Mouse (Mus musculus): ENCODE results near the gene Flad1. TPM values are rescaled to one million over a fixed set of nuclear protein-coding genes. Genes with fewer than 3 reads are reported as not detected.
A peak's percentile ranks its signal among the peaks of the same experiment; 100 is the strongest.

Flad1 gene
- 10 to 100 TPM; 32.4 to 33.3 TPM for total RNA-seq (2021)

DNA sequence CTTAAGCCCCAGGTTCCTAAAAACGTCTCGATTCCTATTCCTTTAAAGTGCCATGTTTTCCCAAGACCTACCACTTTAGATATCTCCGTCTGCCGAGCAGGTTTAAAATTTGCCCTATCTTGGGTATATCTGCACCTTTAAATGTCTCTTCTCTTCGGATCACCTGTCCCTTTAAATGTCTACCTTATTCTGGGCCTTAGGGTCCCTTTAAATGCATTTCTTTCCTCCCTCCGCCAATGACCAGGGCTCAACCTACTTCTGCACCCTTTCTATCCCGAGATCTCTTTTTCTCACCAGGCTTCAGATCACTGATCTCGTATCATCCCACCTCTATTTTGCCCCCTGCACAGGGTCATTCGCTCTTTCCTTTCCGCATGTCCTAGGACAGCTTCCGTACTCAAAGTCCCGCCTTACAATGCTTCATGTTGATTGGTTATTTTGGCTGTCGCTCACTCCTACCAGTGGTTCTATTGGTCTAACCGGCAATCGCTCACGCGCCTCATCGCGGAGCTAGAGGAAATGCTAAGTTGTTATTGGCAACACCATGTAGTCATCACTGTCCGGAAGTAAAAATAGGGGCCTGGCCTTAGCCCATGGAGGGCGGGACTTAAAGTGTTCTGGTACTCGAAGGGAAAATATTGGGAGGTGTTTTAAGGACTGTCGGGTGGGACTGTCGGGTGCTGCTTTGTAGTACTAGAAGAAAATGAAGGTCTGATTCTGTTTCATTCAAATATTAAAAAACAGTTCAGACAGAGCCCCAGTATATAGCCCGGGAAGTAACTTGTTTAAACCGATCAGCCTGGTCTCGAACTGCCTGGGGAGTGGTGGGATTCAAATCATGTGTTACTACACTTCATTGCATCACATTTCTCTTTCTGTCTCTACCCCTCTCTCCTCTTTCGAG, at the start of gene Flad1:
Gene Flad1, minus strand, starts transcription at position 381 of the 904 bp plus-strand sequence.
- DNase-seq (ENCODE audit: extremely low spot score in 1 of 2, low spot score in 1 of 2), result peak; percentile 98 to 99

DNA sequence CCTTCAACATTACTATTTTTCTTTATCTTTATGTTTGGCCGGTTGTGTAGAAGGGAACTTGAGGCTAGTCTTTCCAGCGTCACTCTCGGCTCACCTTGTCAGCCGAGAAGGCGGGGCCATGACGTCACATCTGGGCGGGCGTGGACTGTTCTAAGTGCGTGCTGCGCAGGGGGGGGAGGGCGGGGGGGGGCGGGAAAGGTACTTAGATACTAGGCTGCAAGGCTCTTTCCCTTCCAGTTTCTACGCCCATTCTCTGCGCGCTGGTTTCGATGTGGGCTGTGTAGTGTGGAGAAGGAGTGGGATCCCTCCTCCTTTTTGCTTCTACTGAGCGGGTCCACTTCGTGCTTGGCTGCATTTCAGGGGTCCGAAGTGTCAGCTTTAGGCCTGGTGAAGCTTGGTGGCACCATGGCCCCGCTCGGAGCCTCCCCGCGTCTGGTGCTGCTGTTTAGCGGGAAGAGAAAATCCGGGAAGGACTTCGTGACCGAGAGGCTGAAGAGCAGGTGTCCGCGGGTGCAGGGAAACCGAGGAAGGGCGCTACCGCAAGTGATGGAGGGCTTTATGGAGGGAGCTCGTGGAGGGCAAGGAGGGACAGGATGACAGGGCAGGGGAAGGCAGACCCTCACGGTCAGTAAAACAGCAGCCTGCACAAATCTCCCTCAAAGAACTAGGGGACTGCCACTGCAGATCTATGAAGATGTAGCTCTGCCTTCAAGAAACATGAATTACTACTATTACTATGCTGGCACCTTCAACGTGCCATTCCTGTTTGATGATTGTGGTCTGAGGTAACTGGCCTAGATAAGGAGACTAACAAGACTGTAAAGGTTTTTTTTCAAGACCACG, 47.5 kb upstream of the Flad1 start:
- DNase-seq (ENCODE audit: extremely low spot score in 1 of 2, low spot score in 1 of 2), result peak; percentile 84 to 89

DNA sequence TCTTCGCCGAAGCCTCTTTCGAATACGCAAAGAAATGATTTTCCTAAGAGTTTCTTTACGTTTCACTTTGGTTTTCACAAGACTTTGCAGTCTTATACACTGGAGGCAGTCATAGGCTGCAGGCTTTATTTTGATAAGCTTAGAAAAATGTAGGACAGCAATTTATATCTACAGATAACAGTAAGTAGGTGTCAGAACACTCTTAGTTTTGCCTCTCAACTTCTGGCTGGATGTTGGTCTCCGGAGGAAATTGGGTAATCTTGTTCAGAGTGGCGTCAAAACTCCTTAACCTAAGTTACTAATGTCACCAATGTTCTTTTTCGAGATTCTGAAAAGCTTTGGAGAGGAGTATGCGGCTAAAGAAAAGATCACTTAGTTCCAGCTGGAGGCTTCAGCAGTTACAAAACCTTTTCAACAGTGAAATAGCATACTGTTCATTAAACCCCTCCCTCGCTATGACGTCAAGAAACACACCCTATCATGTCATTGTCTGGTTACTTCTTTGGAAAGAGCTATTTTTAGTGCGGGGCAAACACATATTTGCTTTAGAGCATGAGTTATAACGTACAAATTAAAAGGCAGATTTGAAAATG, 46.8 kb upstream of the Flad1 start:
- no peak for DNase-seq (ENCODE audit: extremely low spot score in 1 of 2, low spot score in 1 of 2)

DNA sequence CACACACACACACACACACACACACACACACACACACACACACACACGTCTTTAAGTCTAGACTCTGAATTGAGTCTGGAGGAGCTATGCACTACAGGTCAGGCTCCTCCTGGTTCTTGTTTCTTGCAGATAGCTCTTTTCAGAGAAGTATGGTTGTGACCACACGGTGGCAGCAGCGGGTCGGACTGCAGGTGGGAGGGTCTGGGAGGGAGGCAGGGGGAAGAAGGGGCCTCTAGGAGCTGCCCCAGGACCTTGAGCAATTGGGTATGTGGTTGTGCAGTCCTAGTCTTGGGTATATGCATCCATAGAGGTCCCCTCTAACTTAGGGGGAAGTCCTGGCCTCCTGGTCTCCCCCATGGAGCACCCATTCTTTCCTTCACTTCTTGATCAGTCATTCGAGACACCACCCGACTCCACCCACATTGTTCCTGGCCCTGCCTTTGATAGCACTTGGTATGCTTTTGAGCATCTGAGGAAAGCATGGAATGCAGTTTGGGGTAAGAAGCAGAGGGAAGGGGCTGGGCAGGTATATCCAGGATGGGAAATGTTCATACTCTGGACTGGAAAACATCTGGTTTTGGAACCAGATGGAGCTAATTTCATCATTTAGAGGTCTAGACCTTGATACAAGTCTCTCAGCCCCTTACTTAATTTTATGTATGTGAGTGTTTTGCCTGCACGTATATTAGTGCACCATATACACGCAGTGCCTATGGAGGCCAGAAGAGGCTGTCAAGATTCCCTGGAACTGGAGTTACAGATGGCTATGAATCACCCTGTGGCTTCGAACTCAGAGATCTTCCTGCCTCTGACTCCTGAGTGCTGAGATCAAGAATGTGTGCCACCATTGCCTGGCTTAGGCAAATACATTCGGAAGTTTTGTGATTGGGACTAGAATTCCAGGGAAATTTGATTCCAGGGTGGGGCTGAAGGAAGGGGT, 45.3 kb upstream of the Flad1 start:
- peak; percentile 56 to 82 for DNase-seq (ENCODE audit: extremely low spot score in 1 of 2, low spot score in 1 of 2)

DNA sequence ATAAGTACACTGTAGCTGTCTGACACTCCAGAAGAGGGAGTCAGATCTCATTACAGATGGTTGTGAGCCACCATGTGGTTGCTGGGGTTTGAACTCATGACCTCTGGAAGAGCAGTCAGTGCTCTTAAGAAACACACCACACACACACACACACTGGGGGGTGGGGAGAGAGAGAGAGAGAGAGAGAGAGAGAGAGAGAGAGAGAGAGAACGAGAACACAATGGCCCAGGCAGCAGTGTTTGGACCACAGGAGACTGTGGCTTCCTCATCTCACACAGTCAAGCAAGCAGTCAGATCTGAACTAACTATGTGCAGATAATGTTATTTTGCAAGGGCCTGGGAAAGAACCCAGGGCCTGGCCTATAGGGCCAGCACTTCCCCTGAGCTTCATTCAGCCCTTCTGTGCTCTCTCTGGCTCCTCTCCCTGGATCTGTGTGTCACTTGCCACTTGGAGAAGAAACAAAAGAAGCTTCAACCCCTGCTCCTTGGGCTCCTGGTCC, 44.2 kb upstream of the Flad1 start:
- DNase-seq (ENCODE audit: extremely low spot score in 1 of 2, low spot score in 1 of 2), result no peak

DNA sequence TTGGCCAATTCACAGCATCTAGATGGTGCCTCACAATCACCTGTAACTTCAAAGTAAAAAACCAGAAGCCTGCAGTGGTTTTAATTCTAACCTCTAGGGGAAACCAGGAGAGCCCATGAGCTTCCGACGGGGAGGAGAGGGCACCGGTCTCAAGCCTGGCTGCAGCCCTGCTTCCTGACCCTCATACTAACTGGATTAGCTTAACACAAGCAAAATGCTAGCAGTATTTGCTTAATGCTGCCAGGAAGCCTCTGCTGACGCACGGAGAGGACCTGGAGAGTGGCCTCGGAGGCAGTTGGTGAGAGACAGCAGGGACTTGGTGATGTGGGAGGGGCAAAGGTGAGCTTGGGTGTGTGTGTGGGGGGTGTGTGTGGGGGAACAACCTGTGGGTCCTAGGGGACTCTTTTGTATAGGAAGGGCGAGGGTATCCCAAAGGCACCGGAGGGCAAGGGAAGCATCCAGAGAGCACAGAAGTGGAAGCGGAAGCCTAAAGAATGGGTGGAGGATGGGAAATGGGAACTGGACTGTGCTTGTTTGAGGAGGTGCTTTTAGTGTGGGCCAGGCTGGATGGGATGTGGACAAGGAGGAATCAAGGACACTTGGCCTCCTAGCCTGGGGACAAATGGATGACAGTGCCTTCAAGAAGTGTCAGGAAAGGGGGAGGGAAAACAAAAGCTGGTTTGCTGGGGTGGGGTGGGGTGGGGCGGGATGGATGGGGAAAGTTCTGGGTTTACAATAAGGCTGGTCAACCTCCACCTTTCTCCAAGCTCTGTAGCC, 42.9 kb upstream of the Flad1 start, which contains the start of gene Pmvk:
Gene Pmvk, plus strand, starts transcription at position 141 of the 777 bp plus-strand sequence.
- DNase-seq (ENCODE audit: extremely low spot score in 1 of 2, low spot score in 1 of 2), result no peak

DNA sequence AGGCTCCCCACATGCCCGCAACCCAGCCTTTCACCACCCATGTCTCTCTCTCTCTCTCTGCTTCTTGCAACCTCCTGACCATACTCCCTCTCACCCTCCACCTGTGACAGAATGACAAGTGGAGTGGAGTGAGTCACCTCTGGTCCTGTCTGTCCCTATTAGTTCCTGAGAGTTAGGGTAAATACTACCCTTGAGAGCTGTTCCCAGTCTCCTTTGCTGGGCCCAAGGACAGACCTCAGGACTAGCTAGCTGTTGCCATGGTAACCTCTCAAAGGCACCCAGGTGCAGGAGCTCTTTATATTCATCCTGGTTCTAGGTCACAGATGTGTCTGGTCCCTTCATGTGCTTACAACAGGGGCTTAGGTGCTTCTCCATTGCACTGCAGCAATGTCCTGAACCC, 40.2 kb upstream of the Flad1 start:
- no peak for DNase-seq (ENCODE audit: extremely low spot score in 1 of 2, low spot score in 1 of 2)

DNA sequence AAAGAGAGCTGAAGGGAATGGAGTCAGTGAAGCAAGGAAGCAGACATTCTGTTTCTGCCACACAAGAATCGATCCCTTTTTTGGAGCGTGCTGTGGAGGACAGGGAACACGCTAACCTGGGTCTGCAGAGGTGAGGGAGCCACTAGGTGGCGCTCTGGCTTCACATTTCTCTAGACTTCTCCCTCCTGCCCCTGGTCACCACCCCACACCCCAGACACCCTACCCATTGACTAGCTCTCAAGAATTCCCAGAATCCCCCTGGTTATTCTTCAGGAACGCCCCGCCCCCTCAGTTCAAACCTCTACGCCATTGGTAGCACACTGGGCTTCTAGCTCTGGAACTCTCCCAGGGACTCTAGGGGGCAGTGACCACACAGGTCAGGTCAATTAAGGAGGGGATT, 37.9 kb upstream of the Flad1 start:
- DNase-seq (ENCODE audit: extremely low spot score in 1 of 2, low spot score in 1 of 2), result peak; percentile 74 to 85

DNA sequence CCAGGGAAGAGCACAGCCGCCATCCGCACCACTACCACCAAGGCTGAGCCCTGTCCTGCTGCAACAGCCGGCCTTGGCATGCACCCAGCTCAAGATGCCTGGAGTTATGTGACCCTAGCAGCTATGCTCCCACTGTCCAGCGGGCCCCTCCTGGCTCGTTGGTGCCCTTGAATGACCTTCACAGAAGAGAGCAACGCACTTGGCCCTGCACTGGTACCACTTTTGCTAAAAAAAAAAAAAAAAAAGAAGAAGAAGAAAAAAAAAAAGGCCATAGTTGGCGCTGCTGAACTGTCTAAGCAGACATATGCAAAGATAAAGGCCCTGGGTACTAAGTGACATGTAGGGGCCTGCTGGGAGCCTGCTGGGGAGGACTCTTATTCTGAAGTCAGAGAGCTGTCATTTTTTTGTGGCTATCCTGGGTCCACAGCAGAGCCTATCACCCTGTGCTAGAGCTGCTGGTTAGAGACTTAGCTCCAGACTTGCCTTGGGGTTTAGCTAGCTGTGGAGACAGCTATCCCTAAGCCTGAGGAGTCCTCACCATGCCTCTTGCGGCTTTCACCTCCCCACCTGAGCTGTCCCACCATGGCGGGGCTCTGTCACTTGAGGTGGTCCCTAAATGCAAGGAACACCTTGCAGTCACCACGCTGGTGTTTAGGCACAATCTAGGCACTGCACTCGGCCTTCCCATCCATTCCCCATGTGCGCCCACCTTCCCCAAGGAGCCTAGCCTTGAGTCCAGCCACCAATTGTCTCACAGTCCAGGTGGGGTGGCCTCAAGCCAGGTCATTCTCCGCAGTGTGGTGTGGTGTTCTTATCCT, 37.3 kb upstream of the Flad1 start:
- DNase-seq (ENCODE audit: extremely low spot score in 1 of 2, low spot score in 1 of 2), result no peak

DNA sequence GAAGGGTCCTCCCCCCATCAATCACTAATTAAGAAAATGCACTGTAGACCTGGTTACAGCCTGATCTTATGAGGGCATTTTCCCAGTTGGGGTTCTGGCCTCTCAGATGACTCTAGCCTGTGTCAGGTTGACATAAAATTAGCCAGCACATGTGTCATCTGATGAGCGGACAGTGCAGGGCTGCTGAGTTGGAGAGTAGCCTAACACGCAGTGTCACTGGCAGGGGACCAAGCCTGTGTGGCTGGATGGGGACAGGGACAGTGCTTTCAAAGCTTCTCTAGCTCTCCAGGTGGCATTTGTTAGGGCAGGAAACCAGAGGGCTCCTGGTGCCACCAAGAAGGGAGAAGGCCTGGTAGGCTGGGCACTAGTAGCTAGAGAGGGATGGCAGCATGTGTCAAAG, 29.0 kb upstream of the Flad1 start:
- no peak for DNase-seq (ENCODE audit: extremely low spot score in 1 of 2, low spot score in 1 of 2)

DNA sequence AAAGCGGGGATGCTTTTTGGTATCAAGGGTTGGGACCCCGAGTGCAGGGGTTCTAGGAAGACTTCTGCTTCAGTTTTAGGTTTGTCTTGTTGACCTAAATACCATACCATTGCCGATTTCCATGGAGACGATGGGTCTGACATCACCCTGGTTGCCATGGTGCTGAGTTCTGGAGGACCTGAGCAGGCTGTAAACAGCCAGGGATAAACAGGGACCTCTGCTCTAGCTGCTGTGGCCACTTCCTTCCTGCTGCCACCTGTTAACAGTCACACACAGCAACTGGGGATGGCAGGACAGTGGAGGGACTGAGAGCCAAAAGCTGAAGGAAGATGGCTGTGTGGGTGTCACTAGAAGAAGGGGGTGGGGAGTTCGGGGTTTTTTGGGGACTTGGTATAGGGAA, 25.6 kb upstream of the Flad1 start:
- DNase-seq (ENCODE audit: extremely low spot score in 1 of 2, low spot score in 1 of 2), result no peak

DNA sequence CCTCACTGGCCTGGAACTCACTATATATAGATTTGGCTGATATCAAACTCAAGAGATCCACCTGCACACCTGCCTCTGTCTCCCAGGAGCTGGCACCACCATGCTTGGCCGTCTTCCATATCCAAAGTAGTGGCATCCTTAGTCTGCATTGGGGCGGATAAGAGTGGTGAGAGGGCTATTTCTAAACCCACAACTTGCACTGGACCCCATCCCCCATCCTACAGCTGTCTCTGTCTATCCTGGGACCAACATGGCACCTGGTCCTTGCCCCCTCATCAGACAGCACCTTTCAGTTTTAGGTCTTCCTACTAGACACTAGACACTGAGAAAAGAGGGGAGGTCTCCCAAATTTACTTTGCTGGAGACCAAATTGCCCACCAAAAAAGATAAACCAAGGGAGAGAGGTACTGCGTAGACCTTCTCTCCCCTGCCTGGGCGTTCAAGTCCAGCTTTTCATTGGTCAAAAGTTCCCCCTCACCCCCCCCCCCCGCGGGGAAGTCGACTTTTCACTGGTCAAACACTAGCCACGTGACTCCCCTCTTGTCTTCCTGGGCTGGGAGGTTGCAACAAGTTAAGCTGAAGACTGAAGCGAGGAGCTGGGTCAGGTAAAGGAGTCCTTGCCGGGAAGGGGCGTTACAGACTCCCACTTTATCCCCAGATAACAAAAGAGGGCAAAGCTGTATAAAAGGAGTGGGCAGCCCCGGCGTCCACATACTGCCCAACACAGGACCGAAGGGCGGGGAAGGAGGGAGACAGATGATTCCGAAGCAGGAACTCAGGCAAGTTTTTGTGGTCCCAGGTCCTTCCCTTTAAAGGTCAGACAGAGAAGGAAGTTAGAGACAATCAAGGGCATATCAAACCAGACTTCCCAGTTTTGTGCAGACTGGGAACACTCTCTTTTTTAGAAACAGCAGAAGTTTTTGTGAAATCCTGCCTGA, 24.8 kb upstream of the Flad1 start, which contains the start of gene Pbxip1:
Gene Pbxip1, plus strand, starts transcription at position 531 of the 938 bp plus-strand sequence.
- no peak for DNase-seq (ENCODE audit: extremely low spot score in 1 of 2, low spot score in 1 of 2)

DNA sequence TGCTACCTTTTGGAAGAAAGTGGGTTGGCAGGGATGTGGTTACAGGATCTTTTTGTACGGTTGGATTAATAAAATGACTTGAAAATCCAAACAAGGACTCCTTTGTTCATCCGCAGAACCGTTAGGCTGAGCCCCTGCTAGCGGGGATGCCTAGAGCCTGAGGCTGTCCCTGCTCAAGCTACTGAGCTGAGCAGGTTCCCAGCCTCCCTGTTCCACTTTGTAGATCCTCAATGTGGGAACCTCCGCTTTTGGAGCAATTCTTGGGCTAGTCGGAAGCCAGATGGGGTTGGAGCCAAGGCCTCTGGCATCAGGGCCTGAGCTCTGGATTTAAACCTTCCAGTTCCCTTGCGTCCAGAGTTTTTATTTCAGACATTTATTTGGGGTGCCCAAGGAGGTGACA, 23.4 kb upstream of the Flad1 start:
- no peak for DNase-seq (ENCODE audit: extremely low spot score in 1 of 2, low spot score in 1 of 2)

DNA sequence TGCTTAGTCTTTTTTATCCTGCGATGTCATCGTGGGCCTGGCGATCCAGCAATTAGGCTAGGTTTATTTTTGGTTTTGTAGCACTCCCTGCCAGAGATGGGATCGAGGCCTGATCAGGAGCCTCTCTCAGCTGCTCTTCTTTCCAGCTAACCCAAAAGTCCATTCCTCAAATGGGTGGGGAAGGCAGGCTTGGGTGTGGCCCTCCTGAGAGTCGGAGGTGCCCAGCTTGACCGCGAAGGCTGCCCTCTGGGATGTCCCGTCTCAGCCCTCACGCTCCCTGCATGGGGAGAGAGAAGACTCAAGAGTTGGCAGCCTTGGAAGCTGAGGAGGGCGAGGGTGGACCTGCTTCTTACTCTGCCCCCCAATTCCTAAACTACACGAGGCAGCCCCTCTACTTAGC, 22.9 kb upstream of the Flad1 start:
- DNase-seq (ENCODE audit: extremely low spot score in 1 of 2, low spot score in 1 of 2), result no peak

DNA sequence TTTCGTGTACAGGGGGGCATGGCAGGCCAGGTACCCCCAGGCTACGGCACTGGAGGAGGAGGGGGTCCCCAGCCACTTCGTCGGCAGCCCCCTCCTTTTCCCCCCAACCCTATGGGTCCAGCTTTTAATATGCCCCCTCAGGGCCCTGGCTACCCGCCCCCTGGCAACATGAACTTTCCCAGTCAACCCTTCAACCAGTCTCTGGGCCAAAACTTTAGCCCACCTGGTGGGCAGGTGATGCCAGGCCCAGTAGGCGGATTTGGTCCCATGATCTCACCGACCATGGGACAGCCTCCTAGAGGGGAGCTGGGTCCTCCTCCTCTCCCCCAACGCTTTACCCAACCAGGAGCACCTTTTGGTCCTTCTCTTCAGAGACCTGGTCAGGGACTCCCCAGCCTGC, 20.9 kb upstream of the Flad1 start:
- no peak for DNase-seq (ENCODE audit: extremely low spot score in 1 of 2, low spot score in 1 of 2)

DNA sequence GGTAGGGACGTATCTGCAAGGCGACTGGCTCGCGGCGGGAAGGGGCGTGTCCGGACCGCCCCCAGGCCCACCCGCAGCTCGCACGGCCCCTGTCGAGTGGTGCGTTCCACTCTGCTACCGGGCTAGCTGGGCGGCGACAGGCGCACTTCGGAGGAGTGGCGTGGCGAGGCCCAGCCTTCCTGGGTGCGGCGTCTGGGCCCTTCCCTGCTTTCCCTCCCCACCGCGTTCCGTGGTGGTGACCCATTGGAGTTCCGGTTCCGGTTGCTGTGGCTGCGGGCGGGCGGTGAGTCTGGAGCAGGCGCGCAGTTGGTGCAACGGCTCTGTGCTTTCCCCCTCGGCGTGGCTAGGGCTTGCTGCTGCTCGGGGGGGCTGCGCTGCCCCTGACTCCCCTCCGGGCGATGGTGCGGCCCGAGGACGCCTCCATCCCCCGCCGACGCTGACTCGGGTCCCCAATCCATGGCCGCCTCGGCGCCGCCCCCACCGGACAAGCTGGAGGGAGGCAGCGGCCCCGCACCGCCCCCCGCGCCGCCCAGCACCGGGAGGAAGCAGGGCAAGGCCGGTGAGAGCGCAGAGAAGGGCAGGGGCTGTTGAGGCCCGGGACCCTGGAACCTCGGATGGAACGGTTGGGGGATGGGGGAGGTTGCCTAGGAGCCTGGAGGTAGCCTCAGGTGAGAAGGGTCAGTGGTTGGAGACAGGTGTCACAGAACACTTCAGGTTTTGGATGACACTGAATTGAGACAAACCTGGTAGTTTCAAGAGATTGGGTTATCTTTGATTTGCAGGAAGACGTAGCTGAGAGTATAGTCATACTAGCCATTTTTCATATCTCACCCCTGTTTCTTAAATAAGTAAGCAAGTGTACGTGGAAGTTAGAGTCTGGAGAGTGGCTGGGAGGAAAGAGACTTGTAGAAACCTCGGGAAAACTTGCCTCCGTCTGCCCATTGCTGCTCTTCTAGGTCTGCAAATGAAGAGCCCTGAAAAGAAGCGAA, 18.8 kb upstream of the Flad1 start, which contains the start of gene Pygo2:
Gene Pygo2, plus strand, starts transcription at position 44 of the 989 bp plus-strand sequence.
- peak; percentile 81 to 87 for DNase-seq (ENCODE audit: extremely low spot score in 1 of 2, low spot score in 1 of 2)
